Mouse (Mus musculus) thymus, postnatal 25 days (tissue): ENCODE measurements at regions not wholly inside any gene's neighbourhood (a gene's known extent, or its start where the extent isn't known, plus 50 kb on each side); places are given as distances from the start of the nearest gene placed in this dataset.

Source experiments
- DNase-seq: peaks from one replicate; pipeline ENCODE4 v3.0.0; 2022

GRCm38 (mm10) chr1:35842707-35843106 lies 225.5 kb upstream of the Hs6st1 start:
- no peak for DNase-seq

- no peak for DNase-seq
Measured at GRCm38 (mm10) chr1:35843566-35843965, 224.6 kb upstream of the Hs6st1 start.

- peak; percentile 40 for DNase-seq
Measured at GRCm38 (mm10) chr1:35846224-35846936, 221.8 kb upstream of the Hs6st1 start.

- no peak for DNase-seq
Measured at GRCm38 (mm10) chr1:35848160-35848954, 219.8 kb upstream of the Hs6st1 start.

- DNase-seq: no peak
Measured at GRCm38 (mm10) chr1:35849406-35850190, 218.6 kb upstream of the Hs6st1 start.

GRCm38 (mm10) chr1:35850191-35850545 lies 218.0 kb upstream of the Hs6st1 start:
- DNase-seq: no peak

GRCm38 (mm10) chr1:35850566-35851085 lies 217.6 kb upstream of the Hs6st1 start:
- no peak for DNase-seq

- DNase-seq: no peak
Measured at GRCm38 (mm10) chr1:35851681-35852409, 216.4 kb upstream of the Hs6st1 start.

GRCm38 (mm10) chr1:35853018-35853417 lies 215.2 kb upstream of the Hs6st1 start:
- DNase-seq: no peak

GRCm38 (mm10) chr1:35855650-35856049 lies 212.6 kb upstream of the Hs6st1 start:
- no peak for DNase-seq

GRCm38 (mm10) chr1:35858342-35858741 lies 209.9 kb upstream of the Hs6st1 start:
- no peak for DNase-seq

- no peak for DNase-seq
Measured at GRCm38 (mm10) chr1:35860779-35861178, 207.4 kb upstream of the Hs6st1 start.

GRCm38 (mm10) chr1:35862196-35862595 lies 206.0 kb upstream of the Hs6st1 start:
- no peak for DNase-seq

GRCm38 (mm10) chr1:35862661-35863060 lies 205.5 kb upstream of the Hs6st1 start:
- peak; percentile 3 for DNase-seq

- DNase-seq: no peak
Measured at GRCm38 (mm10) chr1:35864246-35864645, 204.0 kb upstream of the Hs6st1 start.

GRCm38 (mm10) chr1:35865263-35865662 lies 202.9 kb upstream of the Hs6st1 start:
- no peak for DNase-seq

- no peak for DNase-seq
Measured at GRCm38 (mm10) chr1:35866643-35867042, 201.6 kb upstream of the Hs6st1 start.

GRCm38 (mm10) chr1:35869381-35870143 lies 198.6 kb upstream of the Hs6st1 start:
- DNase-seq: peak; percentile 64

GRCm38 (mm10) chr1:35870144-35870827 lies 197.9 kb upstream of the Hs6st1 start:
- no peak for DNase-seq

- DNase-seq: no peak
Measured at GRCm38 (mm10) chr1:35873038-35873437, 195.2 kb upstream of the Hs6st1 start.

- DNase-seq: no peak
Measured at GRCm38 (mm10) chr1:35875210-35875811, 192.9 kb upstream of the Hs6st1 start.
